Mouse (Mus musculus) left cerebral cortex, postnatal 10 days (tissue): ENCODE measurements around the gene Olfr77. TPM values are rescaled to one million over a fixed set of nuclear protein-coding genes. Genes with fewer than 3 reads are reported as not detected.

Experiments used
- DNase-seq, 2 experiments: peaks; one replicate each; pipeline ENCODE4 v3.0.0; 2021 to 2022; ENCODE audit warnings: low spot score in 2 of 2, mixed read lengths in 1 of 2; ENCODE audit errors: extremely low spot score in 1 of 2
- intact Hi-C: fragments of 180-260 bp; cut with DNase I; formaldehyde crosslinking; loops from one replicate; pipeline ENCODE4 v1.15.1; 2025
- total RNA-seq, 2 experiments: library from RNA; stranded (reverse); gene quantifications; 2 replicates each; pipeline ENCODE4 v1.2.3; 2021

Gene Olfr77
- not detected for total RNA-seq

GRCm38 (mm10) chr9:19916565-19916964 lies at the start of gene Olfr77:
TSS of gene Olfr77 (plus strand) at chr9:19916865.
- intact Hi-C loops, result no loop called here
- no peak for DNase-seq

- DNase-seq, result no peak
- intact Hi-C loops, result no loop called here
These were observed 28.8 kb upstream of the Olfr77 start, which contains the start of gene Olfr862 for GRCm38 (mm10) chr9:19887904-19888303. TSS of gene Olfr862 (minus strand) at chr9:19888004.

- DNase-seq, result no peak
- intact Hi-C loops, result no loop called here
These were observed 5.5 kb upstream of the Olfr77 start for GRCm38 (mm10) chr9:19911170-19911569.

Other genes with a start within 250 kb of the Olfr77 start
- gene Olfr857, start 207.4 kb upstream of the Olfr77 start, total RNA-seq, result not detected
- gene Olfr58, start 136.6 kb upstream of the Olfr77 start, total RNA-seq, result not detected
- not detected for gene Olfr859, start 112.0 kb upstream of the Olfr77 start, total RNA-seq
- not detected for gene Olfr860, start 67.1 kb upstream of the Olfr77 start, total RNA-seq
- gene Olfr862, start 28.9 kb upstream of the Olfr77 start, total RNA-seq, result not detected
- gene Olfr866, start 111.2 kb downstream of the Olfr77 start, total RNA-seq, result not detected
- gene Olfr867, start 140.7 kb downstream of the Olfr77 start, total RNA-seq, result not detected
- gene Olfr868, start 181.8 kb downstream of the Olfr77 start, total RNA-seq, result not detected
- not detected for gene Olfr869, start 212.1 kb downstream of the Olfr77 start, total RNA-seq